Mouse (Mus musculus) lung, postnatal 0 days (tissue): ENCODE data around the gene Ttc16. TPM values are rescaled to one million over a fixed set of nuclear protein-coding genes. Genes with fewer than 3 reads are reported as not detected.

Experiments used
- ATAC-seq: fragments of 200-750 bp; cut with Nextera tagmentation; 2 replicates; pipeline ENCODE4 v1.8.0; 2017; ENCODE audit warnings: moderate library complexity
- DNase-seq: peaks from one replicate; pipeline ENCODE4 v3.0.0-alpha.2; 2016; ENCODE audit warnings: low spot score
- H3K27ac ChIP-seq: fragments of 300-500 bp; sonication (generic); 2 replicates; pipeline ENCODE4 v1.5.1; 2014; ENCODE audit warnings: antibody characterized with exemption, mild to moderate bottlenecking, low read length, mixed read lengths
- H3K27me3 ChIP-seq: fragments of 300-500 bp; sonication (generic); replicated peaks from 2 replicates; pipeline ENCODE4 v1.6.1; 2014; ENCODE audit warnings: low read length, mixed read lengths; ENCODE audit not compliant: insufficient read depth
- H3K36me3 ChIP-seq: fragments of 300-500 bp; sonication (generic); 2 replicates; pipeline ENCODE4 v1.6.1; 2014; ENCODE audit warnings: low read length, mixed read lengths; ENCODE audit not compliant: insufficient read depth
- H3K4me1 ChIP-seq: fragments of 300-500 bp; sonication (generic); 2 replicates; pipeline ENCODE4 v1.6.1; 2014; ENCODE audit warnings: antibody characterized with exemption, low read depth, low read length, mixed read lengths; ENCODE audit not compliant: insufficient read depth
- H3K4me2 ChIP-seq: fragments of 300-500 bp; sonication (generic); replicated peaks from 2 replicates; pipeline ENCODE4 v1.6.1; 2014; ENCODE audit warnings: low read depth, mild to moderate bottlenecking, low read length, moderate library complexity, mixed read lengths
- H3K4me3 ChIP-seq: fragments of 300-500 bp; sonication (generic); 2 replicates; pipeline ENCODE4 v1.5.1; 2014; ENCODE audit warnings: low read depth, low read length
- H3K9ac ChIP-seq: fragments of 300-500 bp; sonication (generic); replicated peaks from 2 replicates; pipeline ENCODE4 v1.6.1; 2014; ENCODE audit warnings: low read depth, mild to moderate bottlenecking
- H3K9me3 ChIP-seq: fragments of 300-500 bp; sonication (generic); 2 replicates; pipeline ENCODE4 v1.6.1; 2016; ENCODE audit warnings: low read length, mixed read lengths
- CTCF ChIP-seq: IDR thresholded peaks from 2 replicates; pipeline ENCODE4 v1.5.1; 2016; ENCODE audit warnings: antibody characterized with exemption, mild to moderate bottlenecking
- EP300 ChIP-seq: IDR thresholded peaks from 2 replicates; pipeline ENCODE4 v1.6.1; 2016; ENCODE audit warnings: antibody characterized with exemption, mild to moderate bottlenecking, control low read depth
- WGBS: fragments of 180-500 bp; shearing (Covaris S2); extraction: QIAGEN DNeasy Blood & Tissue Kit; methylation state at CpG from one replicate; pipeline ENCODE4 v1.1.7; 2014; 5-methylcytosine and 5-hydroxymethylcytosine counted together
- polyA plus RNA-seq: library from polyadenylated mRNA; unstranded; fragments of >200 nt; fragmentation: Nextera tagmentation; extraction: Ambion mirVana; gene quantifications from 2 replicates; pipeline ENCODE4 v1.2.1, GENCODE M21; 2015

The Ttc16 gene
- polyA plus RNA-seq, 1 experiment from 2014 or later, result 1.8 TPM

DNA sequence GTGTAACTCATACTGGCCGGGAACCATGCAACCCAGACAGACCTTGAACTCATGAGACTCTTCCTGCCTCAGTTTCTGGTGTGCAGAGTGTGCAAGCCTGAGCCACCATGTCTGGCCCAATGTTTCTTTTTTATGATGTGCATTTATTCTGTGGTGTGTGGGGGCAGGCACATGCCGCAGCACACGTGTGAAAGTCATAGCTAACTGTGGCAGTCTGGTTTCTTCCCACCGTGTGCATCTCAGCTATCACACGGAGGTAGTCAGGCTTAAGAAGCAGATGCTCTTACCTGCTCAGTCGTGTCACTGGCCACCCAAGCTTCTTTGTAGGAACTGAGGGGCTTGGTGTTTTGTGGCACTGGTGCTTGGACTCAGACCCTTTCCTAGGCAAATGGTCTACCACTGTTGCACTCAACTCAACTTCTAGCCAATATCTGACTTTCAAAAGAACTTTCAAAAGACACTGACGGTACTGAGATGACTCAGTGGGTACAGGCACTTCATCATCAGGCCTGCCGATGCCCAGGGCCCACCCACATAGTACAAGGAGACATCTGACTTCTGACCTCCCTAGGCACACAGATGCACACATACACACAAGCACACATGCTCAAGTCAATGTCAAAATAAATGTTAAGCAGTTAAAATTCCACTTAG lies 2.7 kb downstream of the Ttc16 start:
- TF ChIP-seq EP300, result no peak
- TF ChIP-seq CTCF, result no peak
- ATAC-seq, result no peak
- H3K4me1 ChIP-seq, result peaks cover 6% of the 10 kb centered on the region; the same call in 1 of the 2 replicates
- no peak overlapping the region for H3K27ac ChIP-seq
- no peaks in the 10 kb centered on the region for H3K27me3 ChIP-seq
- no peak for DNase-seq
- H3K36me3 ChIP-seq, result no peaks in the 10 kb centered on the region
- 78% methylated on average over 8 of the region's 8 CpGs for WGBS
- H3K9me3 ChIP-seq, result no peaks in the 10 kb centered on the region
- H3K4me3 ChIP-seq, result no peak overlapping the region
- no peak overlapping the region for H3K4me2 ChIP-seq
- no peak overlapping the region for H3K9ac ChIP-seq

DNA sequence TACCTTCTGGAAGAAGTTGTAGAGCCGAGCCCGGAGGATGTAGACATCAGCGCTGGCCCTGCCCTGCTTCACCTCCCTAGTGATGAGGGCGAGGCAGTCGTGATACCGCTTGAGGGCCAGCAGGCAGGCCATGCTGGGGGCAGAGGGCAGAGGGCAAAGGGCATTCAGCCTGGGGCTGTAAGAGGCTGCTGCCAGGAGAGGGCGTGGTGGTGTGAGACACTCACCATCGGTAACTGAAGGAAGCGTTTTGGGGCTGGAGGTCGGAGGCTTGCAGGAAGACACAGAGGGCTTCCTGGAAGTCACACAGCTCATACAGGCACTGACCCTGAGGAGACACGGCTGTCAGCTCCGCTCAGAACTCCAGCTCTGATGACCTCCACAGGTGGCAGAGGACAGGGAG lies 3.5 kb downstream of the Ttc16 start:
- H3K4me2 ChIP-seq, result no peak overlapping the region
- no peak for ATAC-seq
- peaks cover 6% of the 10 kb centered on the region; the same call in 1 of the 2 replicates for H3K4me1 ChIP-seq
- whole genome bisulfite sequencing, result 25% methylated on average over 12 of the region's 12 CpGs
- no peaks in the 10 kb centered on the region for H3K9me3 ChIP-seq
- H3K27me3 ChIP-seq, result no peaks in the 10 kb centered on the region
- H3K36me3 ChIP-seq, result no peaks in the 10 kb centered on the region
- TF ChIP-seq CTCF (peak; percentile 22; the same call in 1 of the 2 replicates), EP300 (no peak)
- H3K4me3 ChIP-seq, result no peak overlapping the region
- H3K9ac ChIP-seq, result no peak overlapping the region
- H3K27ac ChIP-seq, result no peak overlapping the region
- DNase-seq, result no peak

DNA sequence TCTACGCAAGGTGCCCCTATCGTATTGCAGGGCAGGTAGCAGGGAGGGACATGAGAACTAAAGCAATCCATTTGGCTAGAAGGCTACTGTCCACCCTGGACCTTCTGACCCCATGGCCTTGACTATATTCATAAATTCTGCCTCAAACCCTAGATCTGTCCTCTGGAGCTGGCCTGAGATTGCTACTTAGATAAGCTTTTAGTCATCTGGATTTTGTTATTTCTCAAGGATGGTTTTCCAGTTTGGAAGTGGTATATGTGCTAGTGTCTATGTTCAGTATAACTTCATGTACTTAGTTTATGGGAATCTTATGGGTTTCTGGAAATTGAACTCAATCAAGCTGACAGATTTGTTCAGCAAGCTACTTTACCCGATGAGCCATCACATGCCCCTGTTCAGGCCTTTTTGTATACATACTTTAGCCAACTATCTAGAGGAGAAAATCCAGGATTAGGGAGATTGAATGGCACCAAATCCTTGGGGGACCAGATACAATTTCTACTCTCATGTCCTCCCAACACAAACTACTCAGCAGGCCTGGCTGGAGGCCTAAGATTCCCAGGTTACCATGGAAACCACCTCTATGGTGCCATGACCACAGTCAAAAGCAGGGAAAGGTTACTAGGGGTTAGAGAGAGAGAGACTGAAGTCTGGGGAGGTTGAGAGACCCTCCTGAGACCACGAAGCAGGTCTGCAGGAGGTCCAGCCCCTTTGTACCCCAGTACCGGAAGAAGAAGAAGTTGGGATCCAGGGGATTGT lies 5.9 kb downstream of the Ttc16 start:
- no peak overlapping the region for H3K4me2 ChIP-seq
- H3K27ac ChIP-seq, result no peak overlapping the region
- WGBS, result 73% methylated on average over 5 of the region's 5 CpGs
- no peaks in the 10 kb centered on the region for H3K4me1 ChIP-seq
- TF ChIP-seq EP300 (no peak), CTCF (no peak)
- no peaks in the 10 kb centered on the region for H3K27me3 ChIP-seq
- no peak overlapping the region for H3K9ac ChIP-seq
- DNase-seq (no peak), ATAC-seq (no peak)
- H3K9me3 ChIP-seq, result no peaks in the 10 kb centered on the region
- no peak overlapping the region for H3K4me3 ChIP-seq
- no peaks in the 10 kb centered on the region for H3K36me3 ChIP-seq

DNA sequence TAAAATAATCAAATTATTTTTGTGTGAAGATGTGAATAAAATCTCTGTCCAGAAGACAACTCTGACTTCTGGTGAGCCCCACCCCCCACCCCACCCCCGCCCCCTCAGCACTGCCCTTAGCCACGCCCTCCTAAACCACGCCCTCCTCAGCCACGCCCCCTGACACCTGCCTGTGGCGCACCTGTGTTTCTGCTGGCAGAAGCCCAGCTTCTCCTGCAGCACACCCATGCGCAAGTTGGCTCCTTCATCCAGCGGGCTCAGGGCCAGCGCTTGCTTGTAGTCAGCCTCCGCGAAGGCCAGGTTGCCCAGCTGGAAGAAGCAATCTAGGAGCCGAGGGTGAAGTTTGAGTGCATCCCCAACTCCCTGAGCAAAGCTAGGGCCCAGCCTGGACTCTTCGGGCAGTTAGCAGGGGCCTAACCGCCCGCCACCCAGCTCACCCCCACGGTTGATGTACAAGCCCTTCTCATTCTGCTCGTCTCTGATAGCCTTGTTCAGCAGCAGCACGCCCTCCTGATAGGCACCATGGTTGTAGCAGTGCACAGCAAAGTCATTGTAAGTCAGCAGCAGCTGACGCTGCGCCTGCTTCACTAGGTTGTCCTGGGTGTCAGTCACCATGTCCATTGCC lies 6.7 kb downstream of the Ttc16 start:
- no peaks in the 10 kb centered on the region for H3K36me3 ChIP-seq
- peak; percentile 60 for ATAC-seq
- H3K27me3 ChIP-seq, result no peaks in the 10 kb centered on the region
- DNase-seq, result peak; percentile 69
- no peaks in the 10 kb centered on the region for H3K9me3 ChIP-seq
- H3K4me2 ChIP-seq, result no peak overlapping the region
- no peak for TF ChIP-seq EP300
- no peak for TF ChIP-seq CTCF
- no peak overlapping the region for H3K9ac ChIP-seq
- H3K27ac ChIP-seq, result no peak overlapping the region
- WGBS, result 44% methylated on average over 18 of the region's 19 CpGs
- H3K4me3 ChIP-seq, result no peak overlapping the region
- H3K4me1 ChIP-seq, result no peaks in the 10 kb centered on the region

DNA sequence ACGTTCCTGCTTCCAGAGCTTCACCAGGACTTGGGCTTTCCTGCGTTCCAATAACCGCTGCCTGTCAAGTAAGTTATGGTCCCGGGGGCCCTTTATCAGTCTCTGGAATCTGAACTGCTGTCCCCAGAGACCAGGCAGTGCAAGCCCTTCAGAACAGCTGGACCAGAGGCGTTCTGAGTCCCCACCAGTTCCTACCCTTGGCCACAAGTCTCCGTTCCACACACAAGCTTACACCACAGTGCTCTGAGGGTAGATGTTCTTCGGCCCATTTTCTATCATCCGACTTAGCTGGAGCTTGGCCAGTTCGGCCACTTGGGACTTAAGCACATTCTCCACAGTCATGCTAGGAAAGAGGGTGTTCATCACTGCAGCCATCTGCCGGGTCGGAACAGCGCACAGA lies 8.2 kb downstream of the Ttc16 start:
- Histone ChIP-seq H3K4me2 (no peak overlapping the region), H3K27ac (no peak overlapping the region), H3K36me3 (no peaks in the 10 kb centered on the region), H3K9ac (no peak overlapping the region), H3K27me3 (no peaks in the 10 kb centered on the region), H3K4me3 (no peak overlapping the region), H3K4me1 (no peaks in the 10 kb centered on the region), H3K9me3 (no peaks in the 10 kb centered on the region)
- no peak for DNase-seq
- TF ChIP-seq CTCF (no peak), EP300 (no peak)
- 68% methylated on average over 12 of the region's 12 CpGs for WGBS
- ATAC-seq, result no peak

DNA sequence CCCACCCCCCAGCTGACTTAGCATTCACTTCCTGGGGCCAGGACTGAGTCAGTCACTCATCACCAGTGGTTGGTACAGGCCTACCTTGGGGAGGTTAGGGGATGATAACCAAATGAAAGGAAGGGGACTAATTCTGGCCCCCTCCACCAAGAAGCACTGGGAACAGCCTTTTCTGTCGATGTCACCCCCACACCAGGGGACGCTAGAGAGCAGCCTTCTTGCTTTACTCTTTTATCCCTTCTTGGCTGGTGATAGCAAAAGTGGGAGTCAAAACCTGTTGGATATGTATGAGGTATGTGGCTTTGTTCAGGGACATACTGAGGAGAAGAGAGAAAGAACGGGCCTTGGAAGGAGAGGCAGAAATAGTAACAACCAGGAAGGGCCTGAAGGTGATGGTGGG lies 12.1 kb downstream of the Ttc16 start:
- TF ChIP-seq EP300 (no peak), CTCF (peak; percentile 52)
- H3K27me3 ChIP-seq, result no peaks in the 10 kb centered on the region
- no peak overlapping the region for H3K4me2 ChIP-seq
- ATAC-seq, result no peak
- H3K9me3 ChIP-seq, result no peaks in the 10 kb centered on the region
- no peak overlapping the region for H3K9ac ChIP-seq
- H3K36me3 ChIP-seq, result 0 out of 2 replicates have a peak, but pooled peaks cover 4% of the 10 kb centered on the region
- H3K4me3 ChIP-seq, result no peak overlapping the region
- DNase-seq, result no peak
- H3K27ac ChIP-seq, result no peak overlapping the region
- H3K4me1 ChIP-seq, result no peaks in the 10 kb centered on the region
- 71% methylated on average over 3 of the region's 3 CpGs for WGBS
